Mouse (Mus musculus): ENCODE measurements around the gene Nolc1.

- no peak for TF ChIP-seq CTCF (IDR thresholded peaks at IDR 0.05)
- no peak for TF ChIP-seq EP300 (IDR thresholded peaks at IDR 0.05)
Measured at GRCm38 (mm10) chr19:46060845-46061244, 14.8 kb upstream of the Nolc1 start.

Measured in lung, postnatal 0 days (tissue).